Mouse (Mus musculus): ENCODE data around the gene Gfod1.

The Gfod1 gene

GRCm38 (mm10) chr13:43299171-43299570 lies 4.8 kb downstream of the Gfod1 start:
- no peak for DNase-seq (ENCODE audit: low spot score in 2 of 2)

DNA sequence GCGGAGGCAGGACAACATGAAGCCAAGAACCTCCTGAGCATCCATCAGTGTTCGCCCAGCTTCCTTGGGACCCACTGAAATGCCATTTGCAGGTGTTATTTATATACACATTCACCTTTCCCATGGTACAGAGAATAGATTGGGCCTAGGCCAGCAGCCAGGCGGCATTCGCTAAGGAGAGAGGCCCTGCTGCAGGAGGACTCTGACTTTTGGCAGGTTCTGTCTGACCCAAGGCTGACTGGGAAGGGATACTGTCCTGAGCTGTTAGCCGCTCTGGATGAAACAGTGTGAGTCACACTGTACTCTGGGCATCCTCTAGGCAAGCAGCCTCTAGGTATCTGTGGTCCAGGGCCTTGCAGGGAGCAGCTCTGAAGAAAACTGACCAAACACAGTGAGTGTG lies 6.4 kb downstream of the Gfod1 start:
- DNase-seq (ENCODE audit: low spot score in 2 of 2): no peak

GRCm38 (mm10) chr13:43296140-43296805 lies 7.7 kb downstream of the Gfod1 start:
- no peak for DNase-seq (ENCODE audit: low spot score in 2 of 2)

- peak; percentile 66 to 72 for DNase-seq (ENCODE audit: low spot score in 2 of 2)
These were observed 8.3 kb downstream of the Gfod1 start for GRCm38 (mm10) chr13:43295684-43296083.

GRCm38 (mm10) chr13:43294957-43295590 lies 8.9 kb downstream of the Gfod1 start:
- DNase-seq (ENCODE audit: low spot score in 2 of 2): peak in 1 of 2 experiments; percentile 20

- no peak for DNase-seq (ENCODE audit: low spot score in 2 of 2)
These were observed 11.1 kb downstream of the Gfod1 start for GRCm38 (mm10) chr13:43292892-43293291.

- DNase-seq (ENCODE audit: low spot score in 2 of 2): no peak
These were observed 14.9 kb downstream of the Gfod1 start for GRCm38 (mm10) chr13:43289076-43289475.

DNA sequence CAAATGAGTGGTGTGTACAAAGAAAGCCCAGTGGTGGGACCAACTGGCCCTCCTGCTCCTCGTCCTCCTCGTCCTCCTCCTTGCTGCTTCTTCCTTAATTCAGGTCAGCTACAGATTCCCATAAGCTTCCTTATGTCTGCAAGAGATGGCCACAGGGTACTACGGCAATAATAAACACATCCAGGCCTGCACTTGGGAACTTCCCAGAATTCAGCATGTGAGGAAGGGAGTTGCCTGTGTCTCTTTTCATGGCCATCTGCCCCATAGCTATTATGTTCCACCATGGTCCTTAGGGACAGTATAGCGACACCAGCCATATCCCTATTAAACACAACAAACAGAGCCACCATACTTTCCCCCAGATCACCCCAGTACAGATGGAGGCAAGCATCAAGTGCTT lies 15.5 kb downstream of the Gfod1 start:
- DNase-seq (ENCODE audit: low spot score in 2 of 2): no peak

DNA sequence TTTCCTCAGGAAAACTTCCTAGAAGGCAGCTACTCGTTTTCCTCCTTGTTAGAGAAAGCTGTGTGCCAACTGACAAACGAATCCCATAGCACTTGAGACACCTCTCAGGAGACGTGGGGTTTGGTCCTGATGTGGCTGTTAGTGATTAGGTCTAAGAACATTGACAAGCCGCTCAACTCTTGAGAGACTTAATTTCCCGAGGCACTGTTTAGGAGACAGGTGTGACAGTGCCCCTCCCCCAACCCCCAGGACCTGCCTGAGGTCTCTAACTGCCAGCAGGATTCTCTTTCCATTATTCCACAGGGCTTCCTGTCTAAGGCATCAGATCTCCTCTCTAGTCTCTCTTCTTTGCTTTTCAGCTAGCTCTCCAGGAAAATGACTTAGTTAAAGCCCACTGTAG lies 15.9 kb downstream of the Gfod1 start:
- no peak for DNase-seq (ENCODE audit: low spot score in 2 of 2)

DNA sequence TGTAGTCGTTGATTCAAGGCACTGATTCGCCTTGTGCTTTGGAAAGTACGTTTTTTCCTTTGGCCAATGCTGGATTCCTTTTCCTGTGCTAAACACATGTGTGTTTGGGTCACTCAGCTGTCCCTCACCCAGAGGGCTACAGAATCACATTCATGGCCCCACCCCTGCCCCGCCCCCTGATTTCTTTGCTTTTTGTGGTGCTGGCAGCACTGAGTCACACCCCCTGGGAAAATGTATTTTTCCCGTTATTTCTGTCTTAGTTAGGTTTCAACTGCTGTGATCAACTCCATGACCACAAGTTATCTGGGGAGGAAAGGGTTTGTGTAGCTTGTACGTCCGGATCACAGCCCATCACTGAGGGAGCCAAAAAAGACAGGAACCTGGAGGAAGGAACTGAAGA lies 17.1 kb downstream of the Gfod1 start:
- no peak for DNase-seq (ENCODE audit: low spot score in 2 of 2)

DNA sequence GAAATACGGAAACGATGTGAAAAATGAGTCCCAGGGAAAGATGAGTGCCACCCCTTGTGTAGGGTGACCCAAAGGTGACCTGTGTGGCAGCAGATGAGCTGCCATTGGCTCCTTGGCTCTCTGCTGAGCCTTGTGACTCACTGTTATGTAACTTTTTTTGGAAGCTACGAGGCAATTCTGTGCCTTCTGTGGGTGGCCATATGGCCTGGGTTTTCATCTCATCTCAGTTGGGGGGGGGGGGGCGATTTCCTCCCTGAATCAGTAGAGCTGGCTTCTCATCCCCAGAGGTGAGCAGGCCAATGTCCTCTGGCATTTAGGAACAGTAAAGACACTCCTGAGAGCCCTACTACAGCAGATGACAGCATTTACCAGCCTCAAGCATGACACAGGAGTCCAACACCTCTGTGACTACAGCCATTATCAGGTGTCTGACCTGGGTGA lies 19.2 kb downstream of the Gfod1 start:
- DNase-seq (ENCODE audit: low spot score in 2 of 2): no peak

DNA sequence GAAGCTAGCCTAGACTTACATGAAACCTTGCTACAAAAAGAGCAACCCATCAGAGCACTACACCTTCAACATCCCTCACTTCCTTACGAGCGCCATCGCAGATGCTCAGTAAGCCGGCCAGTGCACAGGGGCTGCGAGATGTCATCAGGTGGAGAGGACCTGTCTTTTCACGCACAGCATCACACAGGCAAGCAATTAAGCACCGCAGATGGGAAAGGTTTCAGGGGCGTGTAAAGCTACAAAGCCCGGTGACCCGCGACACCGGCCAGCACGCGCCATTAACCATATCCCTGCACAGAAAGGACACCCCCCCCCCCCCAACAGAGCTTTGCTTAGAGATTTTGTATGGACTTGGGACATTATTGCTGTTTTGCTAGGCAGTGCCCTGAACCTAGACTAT lies 30.1 kb downstream of the Gfod1 start:
- DNase-seq (ENCODE audit: low spot score in 2 of 2): no peak

- no peak for DNase-seq (ENCODE audit: low spot score in 2 of 2)
These were observed 31.5 kb downstream of the Gfod1 start for GRCm38 (mm10) chr13:43272303-43273135.

GRCm38 (mm10) chr13:43271481-43271880 lies 32.5 kb downstream of the Gfod1 start:
- DNase-seq (ENCODE audit: low spot score in 2 of 2): no peak

DNA sequence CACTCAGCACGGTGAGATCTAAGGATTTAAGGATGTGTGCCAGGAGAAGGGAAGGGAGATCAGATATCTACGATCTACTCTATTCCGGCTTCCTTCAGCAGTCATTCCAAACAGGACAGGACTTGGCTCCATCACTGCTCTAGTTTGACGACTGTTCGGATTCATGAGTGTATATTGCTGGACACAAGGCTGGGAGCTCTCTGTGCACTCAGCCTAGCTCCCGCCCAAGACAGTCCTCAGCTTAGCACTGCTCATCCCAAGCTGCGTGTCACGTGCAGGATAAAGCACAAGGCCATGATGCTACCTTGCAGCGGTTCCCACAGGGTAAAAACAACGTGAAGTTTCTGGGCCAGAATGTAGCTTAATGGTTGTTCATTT lies 33.8 kb downstream of the Gfod1 start:
- no peak for DNase-seq (ENCODE audit: low spot score in 2 of 2)

GRCm38 (mm10) chr13:43269460-43270219 lies 34.3 kb downstream of the Gfod1 start:
- no peak for DNase-seq (ENCODE audit: low spot score in 2 of 2)

DNA sequence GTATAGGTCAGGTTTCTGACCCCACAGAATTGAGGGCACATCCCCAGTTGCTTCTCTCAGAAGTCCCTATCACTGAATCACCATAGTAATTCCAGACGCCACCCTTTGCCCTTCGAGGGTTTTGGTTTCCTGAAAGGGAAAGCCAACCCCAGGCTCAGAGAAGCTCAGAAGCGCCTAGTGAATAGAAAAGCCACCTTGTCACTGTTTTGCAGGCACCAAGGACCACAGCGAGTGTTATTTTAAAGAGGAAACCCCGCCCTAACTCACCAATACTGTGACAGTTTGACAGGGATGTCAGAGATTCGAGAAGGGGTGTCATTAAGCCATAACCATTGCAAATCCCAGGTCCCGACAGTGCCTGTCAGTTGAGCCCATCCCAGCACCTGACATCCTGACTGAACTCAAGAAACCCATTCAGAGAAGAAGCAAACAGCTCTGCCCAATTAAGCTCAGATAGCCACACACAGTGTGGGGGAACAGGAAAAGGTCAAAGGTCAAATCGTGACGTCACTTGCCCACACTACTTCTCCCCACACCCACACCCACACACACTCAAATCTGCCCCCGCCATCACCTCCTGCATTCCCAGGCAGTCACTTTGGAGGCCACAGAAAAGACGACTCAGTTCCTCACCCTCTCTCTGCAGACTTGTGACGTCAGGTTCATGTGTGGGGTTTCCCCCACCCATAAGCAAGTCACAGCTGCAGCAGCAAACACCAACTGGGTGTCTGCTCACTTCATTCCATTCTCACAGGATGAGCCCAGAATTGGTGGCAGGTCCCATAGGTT lies 35.2 kb downstream of the Gfod1 start:
- peak; percentile 82 for DNase-seq (ENCODE audit: low spot score in 2 of 2)

GRCm38 (mm10) chr13:43267902-43268301 lies 36.1 kb downstream of the Gfod1 start:
- DNase-seq (ENCODE audit: low spot score in 2 of 2): no peak

DNA sequence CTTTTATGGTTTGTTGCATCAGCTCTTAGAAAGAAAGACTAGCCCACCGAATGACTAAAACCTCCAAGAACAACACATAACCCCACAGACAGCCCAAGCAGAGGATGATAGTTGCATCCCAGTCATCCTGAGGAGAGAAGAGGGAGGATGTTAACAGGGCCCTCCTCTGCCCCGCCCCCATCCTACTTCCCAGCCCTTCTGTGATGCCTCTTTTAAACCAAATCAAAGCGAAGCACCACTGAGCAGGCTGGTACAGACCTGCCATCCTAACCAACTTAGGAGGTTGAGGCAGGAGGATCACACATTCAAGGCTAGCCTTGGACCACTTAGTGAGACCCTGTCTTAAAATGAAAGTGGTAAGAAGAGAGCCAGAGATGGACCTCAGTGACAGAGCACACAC lies 36.8 kb downstream of the Gfod1 start:
- DNase-seq (ENCODE audit: low spot score in 2 of 2): no peak

GRCm38 (mm10) chr13:43266333-43266732 lies 37.6 kb downstream of the Gfod1 start:
- DNase-seq (ENCODE audit: low spot score in 2 of 2): no peak

GRCm38 (mm10) chr13:43265116-43265515 lies 38.9 kb downstream of the Gfod1 start:
- no peak for DNase-seq (ENCODE audit: low spot score in 2 of 2)

All from spleen, postnatal 36 days (tissue).